Mouse (Mus musculus): ENCODE data around the gene Tmem11.

DNA sequence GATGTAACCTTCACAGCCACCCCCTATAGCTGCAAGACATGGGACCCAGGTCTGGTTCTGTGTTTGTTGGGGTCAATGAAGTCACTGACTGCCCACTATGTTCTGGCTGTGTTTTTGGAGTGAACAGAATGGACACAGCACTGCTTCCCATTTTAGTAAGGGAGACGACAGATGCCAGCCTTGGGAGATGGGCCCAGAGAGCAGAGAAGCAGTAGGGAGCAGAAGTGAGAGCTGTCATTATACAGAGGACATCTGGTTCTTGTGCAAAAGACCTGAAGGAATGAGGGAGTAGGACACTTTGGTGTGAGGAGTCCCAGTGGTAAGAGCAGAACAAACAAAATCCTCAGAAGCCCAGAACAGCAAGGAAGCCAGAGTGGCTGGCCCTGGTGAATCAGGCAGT is 30.6 kb upstream of the Tmem11 start:
- TF ChIP-seq GATA1 (IDR thresholded peaks at IDR 0.05; ENCODE audit: low read length) (no peak), TAL1 (IDR thresholded peaks at IDR 0.05; ENCODE audit: low read length) (no peak)
